12 mouse cellular contexts compared by ENCODE assay signal in the genomic region with DNA sequence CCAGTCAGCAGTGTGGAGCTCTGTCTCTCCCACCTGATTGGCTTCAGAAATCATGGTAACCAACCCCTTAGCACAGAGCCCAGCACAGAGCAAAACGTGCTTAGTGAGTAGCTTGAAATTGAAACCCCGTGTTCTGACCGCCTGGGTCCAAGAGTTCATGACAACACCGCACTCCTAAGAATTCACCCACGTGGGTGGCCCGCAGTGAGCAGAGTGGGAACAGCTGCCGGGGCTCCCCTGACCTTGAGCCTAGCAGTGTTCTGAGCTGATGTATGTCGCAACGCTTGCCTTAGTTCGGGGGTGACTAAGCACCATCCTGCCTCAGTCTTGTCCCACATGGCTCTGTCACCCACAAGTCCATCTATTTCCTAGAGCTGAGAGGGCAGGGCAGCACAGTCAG. TPM values are rescaled to one million over a fixed set of nuclear protein-coding genes. Genes with fewer than 3 reads are reported as not detected.
A peak's percentile ranks its signal among the peaks of the same experiment; 100 is the strongest.
DNase-seq lines count a peak whose midpoint lies in the region; ATAC-seq and TF ChIP-seq lines count a peak whose summit lies in the region.
"Had no signal": no experiment of that assay in that cellular context is flagged by ENCODE, and none has a peak within 500 bp of the region (broad histone marks: within the 10 kb centered on the region; RNA-seq: fewer than 3 reads in every experiment).

No protein-coding gene starts in this region.

- no peak for TF ChIP-seq CTCF in hindbrain, postnatal 0 days (IDR thresholded peaks at IDR 0.05; ENCODE audit: low read depth)

- ATAC-seq in liver, embryonic 12.5 days: no peak
- ATAC-seq in hindbrain, postnatal 0 days: no peak
- ATAC-seq: forebrain, embryonic 14.5 days had no signal

- H3K4me3 ChIP-seq in liver, embryonic 12.5 days: no peak overlapping the region
- peak overlapping the region; percentile 12 for H3K4me3 ChIP-seq in megakaryocyte, embryonic 14.5 days (replicated peaks)
- H3K4me3 ChIP-seq in hindbrain, postnatal 0 days (ENCODE audit: low read length): no peak overlapping the region
- H3K4me3 ChIP-seq: neural tube, embryonic 12.5 days had no signal

- H3K9me3 ChIP-seq in liver, embryonic 12.5 days (replicated peaks): no peaks in the 10 kb centered on the region
- no peaks in the 10 kb centered on the region for H3K9me3 ChIP-seq in megakaryocyte, embryonic 14.5 days
- no peaks in the 10 kb centered on the region for H3K9me3 ChIP-seq in hindbrain, postnatal 0 days (ENCODE audit: low read length)
- H3K9me3 ChIP-seq: neural tube, embryonic 12.5 days had no signal

- no peaks in the 10 kb centered on the region for H3K36me3 ChIP-seq in liver, embryonic 12.5 days
- no peaks in the 10 kb centered on the region for H3K36me3 ChIP-seq in megakaryocyte, embryonic 14.5 days (replicated peaks; ENCODE audit: low read length)
- no peaks in the 10 kb centered on the region for H3K36me3 ChIP-seq in hindbrain, postnatal 0 days (ENCODE audit: insufficient read depth, low read length)
- H3K36me3 ChIP-seq: neural tube, embryonic 12.5 days had no signal

- peak overlapping the region; percentile 52 for H3K27ac ChIP-seq in liver, embryonic 12.5 days
- H3K27ac ChIP-seq in hindbrain, postnatal 0 days: no peak overlapping the region
- H3K27ac ChIP-seq: hindbrain, embryonic 14.5 days; neural tube, embryonic 12.5 days had no signal

- WGBS in liver, embryonic 12.5 days (ENCODE audit: insufficient replicate concordance): 60% methylated on average over 10 of the region's 10 CpGs
- WGBS in hindbrain, postnatal 0 days: 60% methylated on average over 10 of the region's 10 CpGs

- peak; percentile 36 for DNase-seq in embryo, embryonic 11 days
- no peak for DNase-seq in embryo, embryonic 10.5 days (ENCODE audit: low spot score)
- peak; percentile 68 for DNase-seq in adrenal gland, postnatal 14 days
- DNase-seq in hindbrain, postnatal 0 days (ENCODE audit: low spot score): no peak
- DNase-seq in layer of hippocampus, adult 18-20 months (ENCODE audit: low spot score in 2 of 2): no peak
- DNase-seq in layer of hippocampus, adult 9-10 months (ENCODE audit: low spot score): no peak
- DNase-seq: B cell, adult 2 months had no signal

- H3K9ac ChIP-seq in liver, embryonic 12.5 days: peak overlapping the region; percentile 33; the same call in 1 of the 2 replicates
- H3K9ac ChIP-seq in hindbrain, postnatal 0 days (replicated peaks; ENCODE audit: low read length): no peak overlapping the region
- H3K9ac ChIP-seq: hindbrain, embryonic 14.5 days; neural tube, embryonic 12.5 days had no signal

- H3K4me2 ChIP-seq in liver, embryonic 12.5 days: no peak overlapping the region
- H3K4me2 ChIP-seq in hindbrain, postnatal 0 days (ENCODE audit: low read depth, low read length): no peak overlapping the region
- H3K4me2 ChIP-seq: hindbrain, embryonic 14.5 days; neural tube, embryonic 12.5 days had no signal

- peaks cover 62% of the 10 kb centered on the region for H3K4me1 ChIP-seq in liver, embryonic 12.5 days
- H3K4me1 ChIP-seq in megakaryocyte, embryonic 14.5 days: peaks cover 57% of the 10 kb centered on the region
- peaks cover 2% of the 10 kb centered on the region; the same call in 1 of the 2 replicates for H3K4me1 ChIP-seq in hindbrain, postnatal 0 days (ENCODE audit: insufficient read depth, low read length)

- no peaks in the 10 kb centered on the region for H3K27me3 ChIP-seq in liver, embryonic 12.5 days (replicated peaks)
- peaks cover 3% of the 10 kb centered on the region for H3K27me3 ChIP-seq in megakaryocyte, embryonic 14.5 days (replicated peaks)
- no peaks in the 10 kb centered on the region for H3K27me3 ChIP-seq in hindbrain, postnatal 0 days (ENCODE audit: insufficient read depth, low read length)
- H3K27me3 ChIP-seq: neural tube, embryonic 12.5 days had no signal

RNA-seq across cellular contexts. Expression of gene Aqp11, which starts 2.9 kb away (rescaled TPM):
- 4.9 and 8.7 TPM in 2 replicates for total RNA-seq in adrenal gland, postnatal 14 days (2021)
- 12.1 and 12.8 TPM in 2 replicates for polyA plus RNA-seq in liver, embryonic 12.5 days (2016; fragmentation: Nextera tagmentation; extraction: Ambion mirVana)
- polyA plus RNA-seq in megakaryocyte, embryonic 14.5 days (2012; ENCODE audit: insufficient read depth, low replicate concordance): 0.54 TPM in 1 of 2 replicates, not detected in the other
- total RNA-seq in hindbrain, postnatal 0 days (2014; rRNA removed): 15.0 and 16.0 TPM in 2 replicates
- polyA plus RNA-seq in hindbrain, postnatal 0 days (2015; fragmentation: Nextera tagmentation; extraction: Ambion mirVana): 29.4 and 29.5 TPM in 2 replicates
- 10 to 100 TPM; 37.2 to 41.8 TPM for total RNA-seq in layer of hippocampus, adult 18-20 months (2021)

RNA-seq across cellular contexts. Expression of gene Clns1a, which starts 44.5 kb away (rescaled TPM):
- total RNA-seq in adrenal gland, postnatal 14 days (2021): 50.2 and 63.4 TPM in 2 replicates
- polyA plus RNA-seq in liver, embryonic 12.5 days (2016; fragmentation: Nextera tagmentation; extraction: Ambion mirVana): 120 and 129 TPM in 2 replicates
- polyA plus RNA-seq in megakaryocyte, embryonic 14.5 days (2012; ENCODE audit: insufficient read depth, low replicate concordance): 12.3 and 28.6 TPM in 2 replicates
- 99.6 and 102 TPM in 2 replicates for total RNA-seq in hindbrain, postnatal 0 days (2014; rRNA removed)
- polyA plus RNA-seq in hindbrain, postnatal 0 days (2015; fragmentation: Nextera tagmentation; extraction: Ambion mirVana): 172 and 175 TPM in 2 replicates
- total RNA-seq in layer of hippocampus, adult 18-20 months (2021): 10 to 100 TPM; 90.6 to 97.5 TPM

RNA-seq across cellular contexts. Expression of gene Pak1, which starts 47.4 kb away (rescaled TPM):
- 15.5 and 16.3 TPM in 2 replicates for total RNA-seq in adrenal gland, postnatal 14 days (2021)
- polyA plus RNA-seq in liver, embryonic 12.5 days (2016; fragmentation: Nextera tagmentation; extraction: Ambion mirVana): 8.5 and 8.9 TPM in 2 replicates
- 0.62 and 3.1 TPM in 2 replicates for polyA plus RNA-seq in megakaryocyte, embryonic 14.5 days (2012; ENCODE audit: insufficient read depth, low replicate concordance)
- 125 and 137 TPM in 2 replicates for total RNA-seq in hindbrain, postnatal 0 days (2014; rRNA removed)
- 111 and 114 TPM in 2 replicates for polyA plus RNA-seq in hindbrain, postnatal 0 days (2015; fragmentation: Nextera tagmentation; extraction: Ambion mirVana)
- total RNA-seq in layer of hippocampus, adult 18-20 months (2021): 100 to 1,000 TPM; 215 to 221 TPM

Comparison
In these comparisons a context has a peak if more than half of its experiments do, and no peak if none do; other contexts are left out.
1. DNase-seq: peak in embryo, embryonic 11 days (single experiment) and adrenal gland, postnatal 14 days (single experiment); none in embryo, embryonic 10.5 days (single experiment), hindbrain, postnatal 0 days (single experiment), layer of hippocampus, adult 18-20 months (0 of 2) and layer of hippocampus, adult 9-10 months (single experiment).